17 mouse cellular contexts compared by ENCODE assay signal in genomic region chr6:83342957-83343356, GRCm38 (mm10).
"Had no signal": no experiment of that assay in that cellular context is flagged by ENCODE, and none has a peak within 500 bp of the region (broad histone marks: within the 10 kb centered on the region; RNA-seq: fewer than 3 reads in every experiment).

No protein-coding gene starts in this region.

- ATAC-seq: lung, postnatal 0 days; midbrain, embryonic 13.5 days; midbrain, embryonic 15.5 days had no signal

- H3K4me1 ChIP-seq: lung, embryonic 15.5 days; midbrain, embryonic 13.5 days; midbrain, embryonic 15.5 days; neural tube, embryonic 12.5 days; stomach, embryonic 15.5 days had no signal

- H3K27ac ChIP-seq: lung, embryonic 15.5 days; macrophage; midbrain, embryonic 13.5 days; midbrain, embryonic 15.5 days; neural tube, embryonic 12.5 days; stomach, embryonic 15.5 days; stomach, postnatal 0 days had no signal

- H3K9ac ChIP-seq: lung, embryonic 15.5 days; midbrain, embryonic 13.5 days; midbrain, embryonic 15.5 days; neural tube, embryonic 12.5 days; stomach, embryonic 15.5 days had no signal

- H3K4me2 ChIP-seq: lung, embryonic 15.5 days; midbrain, embryonic 11.5 days; midbrain, embryonic 13.5 days; midbrain, embryonic 15.5 days; neural tube, embryonic 12.5 days; stomach, embryonic 15.5 days had no signal

- H3K4me3 ChIP-seq: lung, embryonic 15.5 days; megakaryocyte, embryonic 14.5 days; midbrain, embryonic 13.5 days; midbrain, embryonic 15.5 days; neural tube, embryonic 12.5 days; stomach, embryonic 15.5 days had no signal

- H3K9me3 ChIP-seq: lung, embryonic 15.5 days; megakaryocyte, embryonic 14.5 days; midbrain, embryonic 13.5 days; midbrain, embryonic 15.5 days; neural tube, embryonic 12.5 days; stomach, embryonic 15.5 days had no signal

- DNase-seq: lung, adult 2 months; lung, postnatal 14 days; lung, postnatal 36 days; right cerebral cortex, postnatal 14 days; thymus, adult 2 months; thymus, postnatal 25 days; thymus, postnatal 4 days had no signal

- H3K27me3 ChIP-seq: lung, embryonic 15.5 days; megakaryocyte, embryonic 14.5 days; midbrain, embryonic 13.5 days; midbrain, embryonic 15.5 days; neural tube, embryonic 12.5 days; stomach, embryonic 15.5 days had no signal
